Mouse (Mus musculus) spleen, adult 2 months (tissue): Measurements from ENCODE around the gene Zp1.

Source experiments
- CTCF ChIP-seq: fragments of 200-500 bp; IDR thresholded peaks from 2 replicates; pipeline ENCODE4 v1.5.1; 2011; ENCODE audit warnings: mild to moderate bottlenecking, inconsistent platforms; ENCODE audit not compliant: insufficient read depth, insufficient read length, insufficient replicate concordance; ENCODE audit errors: extremely low read depth
- POLR2A ChIP-seq: fragments of 200-500 bp; IDR thresholded peaks from 2 replicates; pipeline ENCODE4 v1.6.1; 2011; ENCODE audit warnings: low read depth, low read length, inconsistent platforms

DNA sequence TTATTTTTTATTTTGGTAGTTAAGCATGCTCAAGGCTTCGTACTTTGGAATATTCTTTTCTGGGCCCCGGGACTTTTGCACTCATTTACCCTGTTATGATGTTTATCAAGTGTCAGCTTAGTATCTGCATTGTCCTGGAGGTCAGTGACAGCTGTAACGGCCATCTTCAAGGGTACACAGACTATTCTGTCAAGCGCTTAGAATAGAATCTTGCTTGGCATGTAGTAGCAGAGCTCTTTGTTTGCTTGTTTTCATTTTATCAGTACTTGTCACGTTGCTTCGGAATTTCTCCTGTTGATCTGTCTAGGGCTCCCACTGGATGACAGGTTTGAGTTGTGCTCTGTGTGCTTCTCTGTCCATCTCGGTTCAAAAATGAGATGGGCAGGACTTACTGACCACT lies 23.6 kb downstream of the Zp1 start:
- TF ChIP-seq POLR2A (no peak), CTCF (no peak)
